Mouse (Mus musculus): ENCODE measurements around the gene Tmem229a.

Tmem229a gene

GRCm38 (mm10) chr6:24955946-24956585, at the start of gene Tmem229a:
Tmem229a (minus strand) TSS chr6:24956297.
- DNase-seq (ENCODE audit: low read depth, low spot score) = peak; percentile 32

- DNase-seq (ENCODE audit: low read depth, low spot score) = no peak
Measured at GRCm38 (mm10) chr6:24993754-24994153, 37.7 kb upstream of the Tmem229a start.

GRCm38 (mm10) chr6:24989836-24990235, 33.7 kb upstream of the Tmem229a start:
- no peak for DNase-seq (ENCODE audit: low read depth, low spot score)

- no peak for DNase-seq (ENCODE audit: low read depth, low spot score)
Measured at GRCm38 (mm10) chr6:24976176-24976575, 20.1 kb upstream of the Tmem229a start.

GRCm38 (mm10) chr6:24968471-24969223, 12.6 kb upstream of the Tmem229a start:
- peak; percentile 7 for DNase-seq (ENCODE audit: low read depth, low spot score)

GRCm38 (mm10) chr6:24967726-24968125, 11.6 kb upstream of the Tmem229a start:
- DNase-seq (ENCODE audit: low read depth, low spot score) = no peak

- no peak for DNase-seq (ENCODE audit: low read depth, low spot score)
Measured at GRCm38 (mm10) chr6:24966010-24966682, 10.0 kb upstream of the Tmem229a start.

GRCm38 (mm10) chr6:24963754-24964153, 7.7 kb upstream of the Tmem229a start:
- no peak for DNase-seq (ENCODE audit: low read depth, low spot score)

- DNase-seq (ENCODE audit: low read depth, low spot score) = no peak
Measured at GRCm38 (mm10) chr6:24956586-24956973, 483 bp upstream of the Tmem229a start.

- DNase-seq (ENCODE audit: low read depth, low spot score) = peak; percentile 67
Measured at GRCm38 (mm10) chr6:24955131-24955945, 759 bp downstream of the Tmem229a start.

GRCm38 (mm10) chr6:24954126-24954525, 2.0 kb downstream of the Tmem229a start:
- DNase-seq (ENCODE audit: low read depth, low spot score) = no peak

GRCm38 (mm10) chr6:24952341-24952740, 3.8 kb downstream of the Tmem229a start:
- no peak for DNase-seq (ENCODE audit: low read depth, low spot score)

GRCm38 (mm10) chr6:24950669-24951068, 5.4 kb downstream of the Tmem229a start:
- no peak for DNase-seq (ENCODE audit: low read depth, low spot score)

GRCm38 (mm10) chr6:24925076-24925785, 30.9 kb downstream of the Tmem229a start:
- no peak for DNase-seq (ENCODE audit: low read depth, low spot score)

- DNase-seq (ENCODE audit: low read depth, low spot score) = no peak
Measured at GRCm38 (mm10) chr6:24913591-24913990, 42.5 kb downstream of the Tmem229a start.

- DNase-seq (ENCODE audit: low read depth, low spot score) = no peak
Measured at GRCm38 (mm10) chr6:24910728-24911105, 45.4 kb downstream of the Tmem229a start.

GRCm38 (mm10) chr6:24910016-24910727, 45.9 kb downstream of the Tmem229a start:
- DNase-seq (ENCODE audit: low read depth, low spot score) = no peak

GRCm38 (mm10) chr6:24907824-24908223, 48.3 kb downstream of the Tmem229a start:
- DNase-seq (ENCODE audit: low read depth, low spot score) = no peak

GRCm38 (mm10) chr6:24905101-24905500, 51.0 kb downstream of the Tmem229a start:
- no peak for DNase-seq (ENCODE audit: low read depth, low spot score)

Measured in forelimb bud, embryonic 11.5 days (tissue).